Mouse (Mus musculus) kidney, embryonic 16.5 days (tissue): ENCODE data around the gene Supt4a. TPM values are rescaled to one million over a fixed set of nuclear protein-coding genes. Genes with fewer than 3 reads are reported as not detected.

Experiments
- ATAC-seq: fragments of 200-750 bp; cut with Nextera tagmentation; 2 replicates; pipeline ENCODE4 v1.8.0; 2017; ENCODE audit warnings: moderate TSS enrichment; ENCODE audit not compliant: low FRiP score, low TSS enrichment
- H3K27ac ChIP-seq: fragments of 300-500 bp; sonication (generic); 2 replicates; pipeline ENCODE4 v1.5.1; 2014; ENCODE audit warnings: low read length
- H3K27me3 ChIP-seq: fragments of 300-500 bp; sonication (generic); 2 replicates; pipeline ENCODE4 v1.6.1; 2014; ENCODE audit warnings: low read length, control low read depth, mixed read lengths; ENCODE audit not compliant: insufficient read depth
- H3K36me3 ChIP-seq: fragments of 300-500 bp; sonication (generic); 2 replicates; pipeline ENCODE4 v1.6.1; 2014; ENCODE audit warnings: low read length, control low read depth, mixed read lengths; ENCODE audit not compliant: insufficient read depth
- H3K4me1 ChIP-seq: fragments of 300-500 bp; sonication (generic); 2 replicates; pipeline ENCODE4 v1.6.1; 2014; ENCODE audit warnings: low read length, control low read depth, mixed read lengths; ENCODE audit not compliant: insufficient read depth
- H3K4me2 ChIP-seq: fragments of 300-500 bp; sonication (generic); replicated peaks from 2 replicates; pipeline ENCODE4 v1.6.1; 2014; ENCODE audit warnings: low read depth, low read length
- H3K4me3 ChIP-seq: fragments of 300-500 bp; sonication (generic); 2 replicates; pipeline ENCODE4 v1.5.1; 2014; ENCODE audit warnings: mild to moderate bottlenecking, low read length
- H3K9ac ChIP-seq: fragments of 300-500 bp; sonication (generic); replicated peaks from 2 replicates; pipeline ENCODE4 v1.6.1; 2014; ENCODE audit warnings: low read length
- H3K9me3 ChIP-seq: fragments of 300-500 bp; sonication (generic); 2 replicates; pipeline ENCODE4 v1.6.1; 2016; ENCODE audit warnings: low read length, control low read depth
- WGBS: fragments of 180-500 bp; shearing (Covaris S2); extraction: QIAGEN DNeasy Blood & Tissue Kit; methylation state at CpG from one replicate; pipeline ENCODE4 v1.1.7; 2014; 5-methylcytosine and 5-hydroxymethylcytosine counted together
- polyA plus RNA-seq: library from polyadenylated mRNA; unstranded; fragments of >200 nt; fragmentation: Nextera tagmentation; extraction: Ambion mirVana; gene quantifications from 2 replicates; pipeline ENCODE4 v1.2.1, GENCODE M21; 2015

The Supt4a gene
- polyA plus RNA-seq, 1 experiment from 2014 or later = 161 TPM

GRCm38 (mm10) chr11:87704289-87704688 lies 33.1 kb upstream of the Supt4a start:
- Histone ChIP-seq H3K9ac (no peak overlapping the region), H3K4me3 (no peak overlapping the region), H3K36me3 (no peaks in the 10 kb centered on the region), H3K9me3 (no peaks in the 10 kb centered on the region), H3K27ac (0 out of 2 replicates have a peak overlapping the region, but pooled peaks have one; percentile 52), H3K4me2 (no peak overlapping the region), H3K4me1 (peaks cover 4% of the 10 kb centered on the region; the same call in 1 of the 2 replicates), H3K27me3 (no peaks in the 10 kb centered on the region)
- 0 out of 2 replicates have a peak, but pooled peaks have one; percentile 51 for ATAC-seq
- WGBS = 68% methylated on average over 9 of the region's 9 CpGs

GRCm38 (mm10) chr11:87707570-87707969 lies 29.8 kb upstream of the Supt4a start:
- H3K27me3 ChIP-seq = peaks cover 6% of the 10 kb centered on the region; the same call in 1 of the 2 replicates
- WGBS = 53% methylated on average over 8 of the region's 8 CpGs
- peaks cover 25% of the 10 kb centered on the region for H3K4me1 ChIP-seq
- no peaks in the 10 kb centered on the region for H3K9me3 ChIP-seq
- H3K9ac ChIP-seq = no peak overlapping the region
- no peak overlapping the region for H3K4me3 ChIP-seq
- H3K27ac ChIP-seq = no peak overlapping the region
- no peaks in the 10 kb centered on the region for H3K36me3 ChIP-seq
- no peak overlapping the region for H3K4me2 ChIP-seq
- no peak for ATAC-seq

- H3K4me3 ChIP-seq = no peak overlapping the region
- 0 out of 2 replicates have a peak overlapping the region, but pooled peaks have one; percentile 55 for H3K4me2 ChIP-seq
- H3K36me3 ChIP-seq = no peaks in the 10 kb centered on the region
- H3K9me3 ChIP-seq = no peaks in the 10 kb centered on the region
- no peak for ATAC-seq
- H3K27ac ChIP-seq = peak overlapping the region; percentile 87
- H3K27me3 ChIP-seq = peaks cover 6% of the 10 kb centered on the region; the same call in 1 of the 2 replicates
- 70% methylated on average over 5 of the region's 5 CpGs for WGBS
- peak overlapping the region; percentile 58; the same call in 1 of the 2 replicates for H3K9ac ChIP-seq
- peaks cover 23% of the 10 kb centered on the region for H3K4me1 ChIP-seq
Observed at GRCm38 (mm10) chr11:87708979-87709378, 28.4 kb upstream of the Supt4a start.

GRCm38 (mm10) chr11:87709513-87710261 lies 27.7 kb upstream of the Supt4a start:
- H3K36me3 ChIP-seq = no peaks in the 10 kb centered on the region
- WGBS = 3% methylated on average over 21 of the region's 21 CpGs
- ATAC-seq = peak; percentile 93
- peak overlapping the region; percentile 58 for H3K9ac ChIP-seq
- H3K27ac ChIP-seq = peak overlapping the region; percentile 90
- no peaks in the 10 kb centered on the region for H3K9me3 ChIP-seq
- peak overlapping the region; percentile 39 for H3K4me3 ChIP-seq
- H3K4me2 ChIP-seq = peak overlapping the region; percentile 55
- peaks cover 6% of the 10 kb centered on the region; the same call in 1 of the 2 replicates for H3K27me3 ChIP-seq
- peaks cover 21% of the 10 kb centered on the region for H3K4me1 ChIP-seq

- Histone ChIP-seq H3K4me3 (peak overlapping the region; percentile 39), H3K27me3 (peaks cover 6% of the 10 kb centered on the region; the same call in 1 of the 2 replicates), H3K9ac (peak overlapping the region; percentile 58), H3K27ac (peak overlapping the region; percentile 90), H3K4me2 (peak overlapping the region; percentile 55), H3K36me3 (no peaks in the 10 kb centered on the region), H3K9me3 (no peaks in the 10 kb centered on the region), H3K4me1 (peaks cover 21% of the 10 kb centered on the region)
- 43% methylated on average over 7 of the region's 7 CpGs for WGBS
- ATAC-seq = peak; percentile 42; the same call in 1 of the 2 replicates
Observed at GRCm38 (mm10) chr11:87710262-87710615, 27.1 kb upstream of the Supt4a start.

- Histone ChIP-seq H3K36me3 (no peaks in the 10 kb centered on the region), H3K27ac (no peak overlapping the region), H3K4me3 (no peak overlapping the region), H3K9me3 (no peaks in the 10 kb centered on the region), H3K4me1 (peaks cover 21% of the 10 kb centered on the region), H3K9ac (no peak overlapping the region), H3K4me2 (no peak overlapping the region), H3K27me3 (peaks cover 6% of the 10 kb centered on the region; the same call in 1 of the 2 replicates)
- WGBS = 86% methylated on average over 4 of the region's 4 CpGs
- ATAC-seq = no peak
Observed at GRCm38 (mm10) chr11:87712188-87712587, 25.2 kb upstream of the Supt4a start.

- Histone ChIP-seq H3K4me3 (no peak overlapping the region), H3K9me3 (no peaks in the 10 kb centered on the region), H3K36me3 (peaks cover 7% of the 10 kb centered on the region; the same call in 1 of the 2 replicates), H3K9ac (no peak overlapping the region), H3K27ac (no peak overlapping the region), H3K4me1 (peaks cover 4% of the 10 kb centered on the region; the same call in 1 of the 2 replicates), H3K4me2 (no peak overlapping the region), H3K27me3 (no peaks in the 10 kb centered on the region)
- 91% methylated on average over 4 of the region's 4 CpGs for WGBS
- no peak for ATAC-seq
Observed at GRCm38 (mm10) chr11:87715999-87716398, 21.4 kb upstream of the Supt4a start.

- H3K27ac ChIP-seq = no peak overlapping the region
- no peak for ATAC-seq
- no peaks in the 10 kb centered on the region for H3K9me3 ChIP-seq
- no peak overlapping the region for H3K4me2 ChIP-seq
- H3K4me3 ChIP-seq = no peak overlapping the region
- H3K9ac ChIP-seq = no peak overlapping the region
- no peaks in the 10 kb centered on the region for H3K4me1 ChIP-seq
- 78% methylated on average over 7 of the region's 7 CpGs for WGBS
- no peaks in the 10 kb centered on the region for H3K27me3 ChIP-seq
- peaks cover 7% of the 10 kb centered on the region; the same call in 1 of the 2 replicates for H3K36me3 ChIP-seq
Observed at GRCm38 (mm10) chr11:87719526-87719925, 17.8 kb upstream of the Supt4a start.

- H3K4me2 ChIP-seq = no peak overlapping the region
- H3K9me3 ChIP-seq = no peaks in the 10 kb centered on the region
- peaks cover 7% of the 10 kb centered on the region; the same call in 1 of the 2 replicates for H3K36me3 ChIP-seq
- no peak overlapping the region for H3K4me3 ChIP-seq
- no peaks in the 10 kb centered on the region for H3K27me3 ChIP-seq
- H3K27ac ChIP-seq = no peak overlapping the region
- no peak for ATAC-seq
- peaks cover 5% of the 10 kb centered on the region for H3K4me1 ChIP-seq
- WGBS = 56% methylated on average over 9 of the region's 9 CpGs
- no peak overlapping the region for H3K9ac ChIP-seq
Observed at GRCm38 (mm10) chr11:87720324-87720723, 17.0 kb upstream of the Supt4a start.

GRCm38 (mm10) chr11:87720839-87721238 lies 16.5 kb upstream of the Supt4a start:
- Histone ChIP-seq H3K4me1 (peaks cover 10% of the 10 kb centered on the region), H3K27ac (no peak overlapping the region), H3K4me3 (no peak overlapping the region), H3K9ac (no peak overlapping the region), H3K27me3 (no peaks in the 10 kb centered on the region), H3K36me3 (peaks cover 7% of the 10 kb centered on the region; the same call in 1 of the 2 replicates), H3K9me3 (no peaks in the 10 kb centered on the region), H3K4me2 (no peak overlapping the region)
- ATAC-seq = no peak
- WGBS = 62% methylated on average over 9 of the region's 9 CpGs
